Mouse (Mus musculus): ENCODE data around the gene Sympk.

DNA sequence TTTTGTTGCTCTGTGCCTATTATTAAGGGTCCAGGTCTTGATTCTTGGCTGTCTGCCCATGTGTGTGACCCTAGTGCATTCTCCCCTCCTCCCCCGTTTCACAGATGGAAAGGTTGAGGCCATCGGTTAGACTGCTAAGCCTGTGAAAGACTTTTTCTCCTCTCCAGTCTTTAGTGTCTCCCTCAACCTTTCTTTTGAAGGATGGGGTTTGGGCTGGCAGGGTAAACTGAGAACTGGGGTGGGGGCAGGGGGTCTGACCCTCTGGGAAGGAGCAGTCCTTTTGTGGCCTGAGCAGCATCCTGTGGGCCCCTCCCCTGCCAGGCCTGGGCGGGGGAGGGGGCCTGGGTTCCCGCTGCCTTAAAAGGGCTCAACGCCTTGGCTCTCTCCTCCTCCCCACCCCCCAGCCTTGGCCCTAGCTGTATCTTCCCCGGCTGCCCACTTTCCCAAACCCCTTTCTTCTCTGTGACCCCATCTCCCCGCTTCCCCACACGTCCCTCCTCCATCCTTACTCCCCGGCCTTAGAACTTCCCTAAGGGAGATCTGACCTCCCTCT is 60.8 kb downstream of the Sympk start:
- no peak for TF ChIP-seq CTCF (IDR thresholded peaks at IDR 0.05; ENCODE audit: low read depth)
- TF ChIP-seq EP300 (IDR thresholded peaks at IDR 0.05; ENCODE audit: low read depth) = no peak

Measured in heart, postnatal 0 days (tissue).